Mouse (Mus musculus) limb, embryonic 11.5 days (tissue): ENCODE results near the gene Tmem95. TPM values are rescaled to one million over a fixed set of nuclear protein-coding genes. Genes with fewer than 3 reads are reported as not detected.

ENCODE experiments used
- ATAC-seq: fragments of 200-750 bp; cut with Nextera tagmentation; 2 replicates; pipeline ENCODE4 v1.8.0; 2017; ENCODE audit warnings: low read depth; ENCODE audit not compliant: insufficient number of reproducible peaks, low FRiP score, low TSS enrichment
- DNase-seq: peaks from one replicate; pipeline ENCODE4 v3.0.0-alpha.2; 2015; ENCODE audit warnings: low spot score
- H3K27ac ChIP-seq: fragments of 300-500 bp; sonication (generic); replicated peaks from 2 replicates; pipeline ENCODE4 v1.5.1; 2014; ENCODE audit warnings: low read depth, mild to moderate bottlenecking, low read length
- H3K27me3 ChIP-seq: fragments of 300-500 bp; sonication (generic); 2 replicates; pipeline ENCODE4 v1.6.1; 2014; ENCODE audit warnings: mild to moderate bottlenecking, low read length, mixed read lengths; ENCODE audit not compliant: control insufficient read depth, insufficient read depth
- H3K36me3 ChIP-seq: fragments of 300-500 bp; sonication (generic); 2 replicates; pipeline ENCODE4 v1.6.1; 2014; ENCODE audit warnings: mild to moderate bottlenecking, low read length, moderate library complexity, mixed read lengths; ENCODE audit not compliant: control insufficient read depth, insufficient read depth
- H3K4me1 ChIP-seq: fragments of 300-500 bp; sonication (generic); 2 replicates; pipeline ENCODE4 v1.6.1; 2014; ENCODE audit warnings: low read length, mixed read lengths; ENCODE audit not compliant: control insufficient read depth, insufficient read depth
- H3K4me2 ChIP-seq: fragments of 300-500 bp; sonication (generic); 2 replicates; pipeline ENCODE4 v1.6.1; 2014; ENCODE audit warnings: low read depth, mild to moderate bottlenecking, moderate library complexity; ENCODE audit not compliant: severe bottlenecking
- H3K4me3 ChIP-seq: fragments of 300-500 bp; sonication (generic); 2 replicates; pipeline ENCODE4 v1.5.1; 2014; ENCODE audit warnings: low read depth, low read length
- H3K9ac ChIP-seq: fragments of 300-500 bp; sonication (generic); 2 replicates; pipeline ENCODE4 v1.6.1; 2014; ENCODE audit warnings: mild to moderate bottlenecking, low read length
- H3K9me3 ChIP-seq: fragments of 300-500 bp; sonication (generic); 2 replicates; pipeline ENCODE4 v1.6.1; 2016; ENCODE audit warnings: low read length; ENCODE audit not compliant: control insufficient read depth
- WGBS: fragments of 180-500 bp; shearing (Covaris S2); extraction: QIAGEN DNeasy Blood & Tissue Kit; methylation state at CpG from one replicate; pipeline ENCODE4 v1.1.7; 2014; 5-methylcytosine and 5-hydroxymethylcytosine counted together
- polyA plus RNA-seq: library from polyadenylated mRNA; unstranded; fragments of >200 nt; fragmentation: Nextera tagmentation; extraction: Ambion mirVana; gene quantifications from 2 replicates; pipeline ENCODE4 v1.2.1, GENCODE M21; 2014

Tmem95 gene
- polyA plus RNA-seq, 1 experiment from 2014 or later: not detected

DNA sequence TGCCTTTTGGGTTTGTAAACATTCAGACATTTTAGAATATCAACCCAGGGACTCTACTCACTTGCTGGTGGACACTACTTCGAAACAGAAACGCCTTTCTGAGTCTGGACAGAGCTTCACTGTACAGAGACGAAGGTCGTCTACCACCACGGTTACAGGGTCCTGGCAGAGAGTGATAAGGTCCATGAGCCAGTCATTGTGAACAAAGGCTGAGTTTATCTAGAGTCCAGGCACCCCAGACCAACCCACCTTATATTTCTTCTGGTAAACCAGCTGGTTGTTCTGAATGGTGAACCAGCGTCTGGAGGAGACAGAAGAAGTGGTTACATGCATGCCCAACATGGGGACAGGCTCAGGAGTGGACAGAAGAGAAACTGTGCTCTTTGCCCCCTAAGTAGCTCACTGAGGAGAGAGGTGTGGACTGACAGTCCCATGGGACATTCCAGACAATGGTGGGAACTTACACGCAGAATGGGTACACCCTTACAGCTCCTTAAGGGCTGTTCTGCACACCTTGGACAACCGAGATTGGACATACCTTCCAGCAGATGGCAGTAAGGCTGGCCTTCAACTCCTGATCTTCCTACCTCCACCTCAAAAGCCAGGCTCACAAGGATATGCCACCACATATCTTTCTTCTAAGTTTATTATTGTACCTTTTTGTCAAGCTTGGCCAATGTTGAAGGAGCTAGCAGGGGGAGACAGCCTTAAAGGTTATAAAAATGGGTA lies 9.3 kb upstream of the Tmem95 start:
- DNase-seq (no peak), ATAC-seq (no peak)
- 78% methylated on average over 8 of the region's 8 CpGs for WGBS
- Histone ChIP-seq H3K9ac (no peak overlapping the region), H3K27me3 (no peaks in the 10 kb centered on the region), H3K4me2 (no peak overlapping the region), H3K9me3 (no peaks in the 10 kb centered on the region), H3K27ac (no peak overlapping the region), H3K4me1 (no peaks in the 10 kb centered on the region), H3K36me3 (no peaks in the 10 kb centered on the region), H3K4me3 (no peak overlapping the region)

DNA sequence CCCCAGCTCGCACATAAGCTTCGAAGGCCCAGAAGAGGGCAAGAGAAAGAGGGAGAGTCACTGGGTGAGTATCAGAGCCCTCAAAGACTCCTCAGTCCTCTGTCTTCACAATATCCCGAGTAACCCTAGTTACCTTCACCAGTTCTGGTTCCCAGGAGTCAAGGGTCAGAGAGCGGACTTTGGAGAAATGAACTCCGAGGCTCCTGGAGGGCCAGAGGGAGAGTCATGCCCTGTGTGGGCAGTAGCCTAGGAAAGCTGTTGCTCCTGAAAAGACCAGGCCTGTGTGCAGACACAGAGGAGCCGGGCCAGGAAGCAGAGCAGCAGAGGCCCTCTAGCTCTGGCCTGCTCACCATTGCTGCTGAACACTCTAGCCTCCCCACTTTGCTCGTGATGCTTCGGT lies 6.8 kb upstream of the Tmem95 start:
- Histone ChIP-seq H3K27ac (no peak overlapping the region), H3K36me3 (no peaks in the 10 kb centered on the region), H3K9ac (no peak overlapping the region), H3K9me3 (no peaks in the 10 kb centered on the region), H3K4me1 (peaks cover 7% of the 10 kb centered on the region), H3K27me3 (no peaks in the 10 kb centered on the region), H3K4me2 (no peak overlapping the region), H3K4me3 (no peak overlapping the region)
- ATAC-seq: no peak
- WGBS: 86% methylated on average over 8 of the region's 8 CpGs
- DNase-seq: no peak

DNA sequence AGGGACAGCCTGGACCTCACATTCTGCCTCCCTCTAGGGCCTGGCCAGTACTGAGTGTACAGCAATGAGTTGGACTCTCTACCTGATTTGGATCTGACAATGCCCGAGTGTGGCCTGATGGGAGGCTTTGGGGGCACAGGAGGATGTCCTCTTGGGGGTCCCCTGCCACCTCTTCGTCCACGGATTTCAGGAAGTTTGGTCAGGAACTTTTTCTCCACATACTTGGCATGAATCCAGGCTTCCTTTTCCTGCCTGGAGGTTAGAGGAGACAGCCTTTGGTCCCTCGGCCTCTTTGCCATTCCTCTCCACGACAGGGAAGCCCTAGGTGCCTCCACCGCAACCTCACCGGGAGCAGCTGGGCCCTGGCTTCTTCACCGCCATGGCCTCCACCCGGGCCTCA lies 6.4 kb upstream of the Tmem95 start:
- 85% methylated on average over 9 of the region's 9 CpGs for WGBS
- Histone ChIP-seq H3K4me2 (no peak overlapping the region), H3K27ac (no peak overlapping the region), H3K9me3 (no peaks in the 10 kb centered on the region), H3K36me3 (no peaks in the 10 kb centered on the region), H3K9ac (no peak overlapping the region), H3K4me3 (no peak overlapping the region), H3K27me3 (no peaks in the 10 kb centered on the region), H3K4me1 (peaks cover 11% of the 10 kb centered on the region)
- ATAC-seq: no peak
- DNase-seq: no peak

DNA sequence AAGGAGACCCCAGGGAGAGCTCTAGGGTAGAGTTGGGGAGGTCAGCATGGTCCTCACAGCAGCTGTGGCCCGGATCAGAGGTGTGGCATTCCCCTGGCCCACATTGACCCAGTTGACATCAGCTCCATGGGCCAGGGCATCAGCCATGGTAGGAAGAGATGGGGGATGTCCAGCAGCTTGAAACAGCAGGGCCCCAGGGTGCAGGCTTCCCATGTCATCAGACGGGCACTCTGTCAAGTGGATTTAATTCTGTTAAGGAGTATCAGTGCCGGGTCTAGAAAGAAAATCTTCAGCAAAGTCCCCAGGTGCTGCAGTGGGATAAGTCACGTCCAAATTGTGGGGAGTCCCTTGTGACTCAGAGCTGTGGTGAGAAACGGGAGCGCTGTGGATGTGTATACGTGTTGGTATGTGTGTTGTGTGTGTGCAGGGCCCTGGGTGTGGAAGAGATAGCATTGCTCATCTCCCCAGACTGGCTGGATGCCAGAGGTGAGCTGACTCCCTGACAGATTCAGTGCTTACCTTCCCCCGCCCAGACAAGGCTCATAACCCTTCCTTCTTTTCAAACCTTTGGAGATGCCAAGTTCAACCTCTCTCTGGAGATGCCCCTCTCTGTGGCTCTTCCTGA lies 5.8 kb upstream of the Tmem95 start:
- no peaks in the 10 kb centered on the region for H3K36me3 ChIP-seq
- no peak overlapping the region for H3K4me3 ChIP-seq
- H3K27ac ChIP-seq: no peak overlapping the region
- H3K4me1 ChIP-seq: peaks cover 12% of the 10 kb centered on the region
- no peaks in the 10 kb centered on the region for H3K9me3 ChIP-seq
- H3K4me2 ChIP-seq: no peak overlapping the region
- DNase-seq (no peak), ATAC-seq (no peak)
- H3K9ac ChIP-seq: no peak overlapping the region
- H3K27me3 ChIP-seq: no peaks in the 10 kb centered on the region
- 88% methylated on average over 8 of the region's 8 CpGs for WGBS

DNA sequence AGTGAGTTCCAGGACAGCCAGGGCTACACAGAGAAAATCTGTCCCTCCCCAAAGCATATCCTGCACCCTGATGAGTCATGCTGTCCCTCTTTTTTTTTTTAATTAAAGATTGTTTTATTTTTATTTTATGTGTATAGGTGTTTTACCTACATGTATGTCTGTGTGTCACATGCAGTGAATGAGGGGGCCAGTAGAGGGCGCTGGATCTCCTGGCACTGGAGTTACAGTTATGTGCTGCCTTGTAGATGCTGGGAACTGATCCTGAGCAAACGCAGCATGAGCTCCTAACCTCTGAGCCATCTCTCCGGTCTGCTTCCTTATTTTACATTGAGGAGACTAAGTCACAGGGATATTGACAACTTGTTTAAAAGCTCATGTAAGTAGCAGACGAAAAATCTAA lies 5.2 kb upstream of the Tmem95 start:
- Histone ChIP-seq H3K9me3 (no peaks in the 10 kb centered on the region), H3K4me1 (peaks cover 12% of the 10 kb centered on the region), H3K27ac (no peak overlapping the region), H3K4me2 (no peak overlapping the region), H3K27me3 (no peaks in the 10 kb centered on the region), H3K9ac (no peak overlapping the region), H3K36me3 (no peaks in the 10 kb centered on the region), H3K4me3 (no peak overlapping the region)
- peak; percentile 57 for DNase-seq
- ATAC-seq: no peak
- WGBS: 60% methylated on average over 4 of the region's 4 CpGs

DNA sequence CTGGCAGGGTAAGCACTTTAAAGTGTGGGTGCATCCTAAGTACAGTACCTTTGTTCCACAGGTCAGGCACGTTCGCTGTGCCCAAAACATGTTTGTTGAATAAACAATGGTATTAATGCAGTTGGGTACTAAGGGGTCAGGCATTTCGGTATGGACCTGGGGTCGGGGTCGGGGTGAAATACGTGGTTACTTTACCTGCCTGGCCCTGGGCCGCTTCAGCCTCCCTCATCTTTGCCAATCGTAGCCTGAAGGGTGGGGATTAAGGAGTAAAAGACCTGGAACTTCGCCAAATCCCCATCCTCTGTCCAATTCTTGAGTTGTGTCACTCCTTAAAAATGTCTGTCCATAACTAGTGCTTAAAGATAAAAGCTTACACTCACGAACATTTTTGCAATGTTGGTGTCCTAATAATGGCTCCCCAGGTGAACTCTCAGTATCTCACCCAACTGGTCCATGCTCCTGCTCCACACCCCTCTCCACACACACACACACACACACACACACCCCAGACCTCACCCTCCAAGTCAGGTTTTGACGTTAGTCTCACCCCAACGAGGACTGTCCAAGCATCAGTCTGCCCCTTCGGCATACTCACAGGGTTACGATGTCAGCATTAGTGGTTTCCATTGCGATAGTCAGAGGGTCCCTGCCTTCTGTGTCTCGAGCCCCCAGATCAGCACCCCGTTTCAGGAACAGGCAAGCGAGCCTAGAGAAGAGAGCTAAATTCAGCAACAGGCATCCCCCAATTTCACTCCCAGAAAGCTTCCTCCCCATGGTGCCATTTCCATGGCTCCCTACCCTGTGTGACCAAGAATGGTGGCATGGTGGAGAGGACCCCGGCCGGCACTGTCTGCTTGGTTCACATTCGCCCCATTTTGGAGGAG lies 4.2 kb upstream of the Tmem95 start:
- Histone ChIP-seq H3K27ac (no peak overlapping the region), H3K27me3 (no peaks in the 10 kb centered on the region), H3K9me3 (no peaks in the 10 kb centered on the region), H3K4me3 (peak overlapping the region; percentile 38), H3K36me3 (no peaks in the 10 kb centered on the region), H3K4me1 (peaks cover 12% of the 10 kb centered on the region), H3K4me2 (peak overlapping the region; percentile 83), H3K9ac (peak overlapping the region; percentile 32)
- WGBS: 62% methylated on average over 21 of the region's 21 CpGs
- DNase-seq (no peak), ATAC-seq (no peak)

DNA sequence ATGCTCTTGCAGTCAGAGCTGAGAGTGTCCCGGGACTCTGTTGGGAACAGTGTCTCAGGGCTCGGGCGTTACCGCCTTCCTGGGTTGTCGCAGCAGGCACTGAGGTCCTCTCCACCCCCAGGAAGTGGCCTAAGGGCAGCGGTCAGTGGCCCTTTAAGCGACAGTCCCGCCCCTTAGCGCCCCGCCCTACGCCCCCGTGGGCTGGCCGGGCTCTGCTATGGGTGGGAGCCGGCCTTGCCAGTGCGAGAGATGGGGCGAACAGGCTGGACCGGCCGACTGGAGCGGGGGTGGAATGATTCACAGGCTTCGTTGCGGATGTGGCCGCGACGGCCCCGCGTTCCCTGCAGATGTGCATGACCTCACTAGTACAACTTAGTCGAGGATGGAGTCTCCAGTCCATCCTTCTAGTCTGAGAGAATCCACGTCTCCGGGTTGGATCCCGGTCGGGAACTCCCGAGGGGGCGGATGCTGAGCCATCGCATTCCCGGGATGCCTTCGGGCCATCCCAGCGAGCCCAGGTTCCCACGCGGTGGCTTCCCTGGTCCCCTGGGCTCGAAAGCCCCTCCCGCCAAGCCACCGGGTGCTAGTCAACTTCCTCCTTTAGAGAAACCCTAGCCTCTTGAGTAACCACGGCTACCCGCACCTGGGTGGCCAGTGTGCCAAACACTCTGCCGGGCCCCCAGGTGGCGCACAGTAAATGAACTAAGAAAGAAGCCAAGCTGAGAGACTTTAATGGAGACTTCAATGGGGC lies 3.2 kb upstream of the Tmem95 start, which contains the start of gene Kctd11:
Kctd11 (minus strand) TSS at position 554 of the 751 bp plus-strand sequence.
- ATAC-seq: peak; percentile 83
- no peaks in the 10 kb centered on the region for H3K36me3 ChIP-seq
- no peaks in the 10 kb centered on the region for H3K27me3 ChIP-seq
- H3K9me3 ChIP-seq: no peaks in the 10 kb centered on the region
- peak within 1 kb of the TSS; percentile 38 for H3K4me3 ChIP-seq
- H3K4me2 ChIP-seq: peak within 1 kb of the TSS; percentile 83
- peaks cover 12% of the 10 kb centered on the region for H3K4me1 ChIP-seq
- WGBS: under 1% methylated on average over 44 of the region's 46 CpGs
- H3K27ac ChIP-seq: peak within 1 kb of the TSS; percentile 30
- peak; percentile 86 for DNase-seq
- H3K9ac ChIP-seq: peak within 1 kb of the TSS; percentile 32

DNA sequence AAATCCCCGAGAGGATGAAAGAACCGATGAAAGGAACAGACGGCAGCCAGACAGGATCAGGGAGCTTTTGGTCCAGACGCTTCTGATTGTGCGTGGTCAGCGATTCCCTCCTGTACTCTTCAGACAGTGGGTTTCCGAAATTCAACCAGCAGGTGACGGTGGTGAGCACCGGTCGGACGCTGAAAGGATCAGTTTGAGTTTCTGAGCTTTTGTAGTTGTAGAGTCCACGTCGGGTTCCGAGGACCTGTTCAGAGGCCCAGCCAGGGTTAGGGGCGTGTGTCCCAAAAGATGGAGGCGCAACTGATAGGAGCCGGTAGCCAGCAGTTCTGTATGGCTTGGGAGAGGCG lies 2.7 kb upstream of the Tmem95 start:
- Histone ChIP-seq H3K27ac (peak overlapping the region; percentile 30), H3K4me2 (peak overlapping the region; percentile 83), H3K27me3 (no peaks in the 10 kb centered on the region), H3K9ac (peak overlapping the region; percentile 32), H3K9me3 (no peaks in the 10 kb centered on the region), H3K4me3 (peak overlapping the region; percentile 38), H3K36me3 (no peaks in the 10 kb centered on the region), H3K4me1 (peaks cover 12% of the 10 kb centered on the region)
- ATAC-seq: peak; percentile 46
- under 1% methylated on average over 18 of the region's 18 CpGs for WGBS
- DNase-seq: peak; percentile 83
